Mouse (Mus musculus) frontal cortex, postnatal 25 days (tissue): ENCODE measurements around the gene Elavl1.
"Not testable (repeated sequence)": the region's sequence is repeated elsewhere in the genome, so short reads cannot be mapped to it uniquely, and the experiment has no call there.

Experiments
- DNase-seq, 2 experiments: peaks; one replicate each; pipeline ENCODE4 v3.0.0; 2022; ENCODE audit warnings: low spot score in 2 of 2

Elavl1 gene

DNA sequence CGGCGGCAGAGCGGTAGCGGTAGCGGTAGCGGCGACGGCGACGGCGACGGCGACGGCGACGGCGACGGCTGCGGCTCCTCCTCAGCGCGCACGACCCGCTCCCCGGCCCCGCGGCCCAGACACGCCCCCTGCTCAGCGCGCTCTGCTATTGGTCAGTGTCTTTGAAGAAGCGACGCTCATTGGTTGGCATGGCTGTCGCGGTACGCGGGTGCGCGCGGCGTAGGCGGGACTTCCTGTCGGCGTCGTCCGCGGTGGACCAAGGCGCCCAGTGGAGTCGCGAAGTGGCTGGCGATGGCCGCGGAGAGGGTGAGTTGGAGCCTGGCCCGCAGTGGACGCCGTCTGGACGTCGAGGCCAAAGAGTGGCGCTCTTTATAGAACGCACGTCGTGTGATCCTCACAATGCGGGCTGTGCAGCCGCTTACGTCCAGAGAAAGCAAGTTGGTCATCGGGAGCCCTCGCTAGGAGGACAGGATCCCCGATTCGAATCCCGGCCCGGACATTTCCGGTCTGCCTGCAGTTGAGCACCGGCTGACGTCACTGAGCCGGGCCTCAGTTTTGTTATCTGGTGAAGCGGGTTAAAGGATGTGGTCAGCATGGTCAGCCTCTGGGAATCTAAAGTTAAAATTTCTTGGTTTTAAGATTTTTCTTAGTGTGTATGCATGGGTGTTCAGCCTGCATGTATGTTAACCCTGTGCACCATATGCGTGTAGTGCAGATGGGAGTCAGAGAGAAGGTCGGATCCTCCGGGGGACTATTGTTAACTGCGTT, at the start of gene Elavl1, which contains the start of gene Ccl25:
TSS of gene Elavl1 (minus strand) at position 431 of the 768 bp plus-strand sequence.
TSS of gene Ccl25 (plus strand) at position 228 of the 768 bp plus-strand sequence.
- DNase-seq = peak; percentile 98

DNA sequence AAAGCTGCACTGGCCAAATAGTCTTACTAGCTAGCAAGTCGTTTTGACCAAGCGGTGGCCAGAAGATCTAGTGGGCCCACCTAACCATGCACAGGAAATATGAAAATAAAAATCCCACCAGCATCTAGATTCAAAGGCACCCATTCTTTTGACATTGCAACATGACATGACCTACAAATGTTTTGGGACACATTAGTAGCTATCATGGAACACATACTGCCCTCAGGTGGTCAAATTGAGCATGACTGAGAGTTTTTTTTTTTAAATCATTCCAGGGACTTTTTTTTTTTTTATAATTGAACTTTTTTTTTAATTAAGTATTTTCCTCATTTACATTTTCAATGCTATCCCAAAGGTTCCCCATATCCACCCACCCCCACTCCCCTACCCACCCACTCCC, 47.4 kb upstream of the Elavl1 start:
- no peak for DNase-seq

DNA sequence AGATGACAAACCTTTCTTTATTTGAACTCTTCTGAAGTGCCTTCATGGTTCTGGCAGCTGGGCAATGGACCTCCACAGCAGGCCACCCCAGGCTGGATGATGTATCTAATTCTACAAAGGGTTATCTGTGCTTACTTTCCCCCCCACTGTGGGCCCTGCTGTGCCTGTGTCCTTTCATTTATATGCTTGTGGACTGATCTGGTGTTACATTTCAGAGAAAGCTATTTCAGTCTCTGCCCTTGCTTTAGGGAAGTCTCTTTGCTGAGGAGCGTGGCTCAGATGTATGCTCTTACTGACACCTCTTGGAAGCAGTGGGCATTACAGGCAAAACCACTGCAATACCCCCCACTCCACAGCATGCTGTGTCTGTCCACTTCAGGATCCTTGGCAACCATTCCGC, 44.9 kb upstream of the Elavl1 start:
- no peak for DNase-seq

DNA sequence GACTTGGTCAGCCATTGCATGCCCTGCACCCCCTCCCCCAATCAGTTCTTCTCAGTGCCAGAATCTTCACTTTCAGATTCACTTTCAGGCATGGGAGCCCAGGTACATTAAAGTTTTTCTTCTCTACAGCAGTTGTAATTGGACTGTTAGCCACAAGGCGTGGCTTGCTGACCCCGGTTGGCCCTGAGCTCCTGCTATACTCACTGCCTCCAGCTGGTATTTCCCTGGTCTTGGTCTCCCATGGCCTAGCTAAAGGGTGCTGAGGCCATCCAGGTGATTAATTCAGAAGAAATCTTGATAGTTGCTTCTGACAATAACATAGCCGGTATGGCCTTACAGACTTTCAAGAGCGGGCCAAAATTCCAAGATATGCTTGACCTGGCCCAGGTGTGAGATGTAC, 43.3 kb upstream of the Elavl1 start:
- no peak for DNase-seq

DNA sequence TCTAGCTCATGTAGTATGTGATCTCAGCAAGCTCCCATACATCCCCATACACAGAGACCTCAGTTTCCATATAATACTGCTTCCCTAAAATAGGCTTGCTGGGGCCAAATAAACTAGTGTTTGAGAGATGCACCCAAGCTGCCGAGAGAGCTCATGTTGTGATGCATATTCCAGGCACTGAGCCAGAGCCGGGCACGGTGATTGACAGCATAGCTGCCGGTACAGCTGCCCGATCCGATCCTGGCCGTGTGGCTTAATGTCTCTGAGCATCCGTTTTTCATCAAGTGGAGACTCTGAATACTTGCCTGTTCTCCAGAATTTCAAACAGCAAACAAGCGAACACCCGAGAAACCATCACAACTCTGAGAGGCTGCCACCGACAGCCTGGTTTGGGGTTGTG, 42.6 kb upstream of the Elavl1 start:
- DNase-seq = peak in 1 of 2 experiments; percentile 14

DNA sequence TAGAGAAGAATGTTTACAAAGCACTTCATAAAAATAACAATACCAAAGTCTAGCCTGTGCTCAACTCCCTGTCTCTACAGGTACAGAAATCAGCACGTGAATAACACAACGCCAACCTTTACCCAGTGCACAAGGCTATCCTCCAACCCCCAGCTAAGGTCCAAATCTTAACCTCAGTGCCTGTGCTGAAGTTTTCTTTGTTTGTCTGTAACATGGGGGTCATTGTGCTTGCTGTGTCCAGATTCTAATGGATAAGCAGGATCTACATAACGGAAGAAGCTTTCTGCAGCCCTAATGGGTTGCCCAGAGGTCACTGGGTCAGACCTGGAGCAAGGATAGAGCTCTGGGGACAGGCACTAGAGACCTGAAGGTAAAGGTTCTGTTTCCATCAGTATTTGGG, 41.0 kb upstream of the Elavl1 start:
- no peak for DNase-seq

DNA sequence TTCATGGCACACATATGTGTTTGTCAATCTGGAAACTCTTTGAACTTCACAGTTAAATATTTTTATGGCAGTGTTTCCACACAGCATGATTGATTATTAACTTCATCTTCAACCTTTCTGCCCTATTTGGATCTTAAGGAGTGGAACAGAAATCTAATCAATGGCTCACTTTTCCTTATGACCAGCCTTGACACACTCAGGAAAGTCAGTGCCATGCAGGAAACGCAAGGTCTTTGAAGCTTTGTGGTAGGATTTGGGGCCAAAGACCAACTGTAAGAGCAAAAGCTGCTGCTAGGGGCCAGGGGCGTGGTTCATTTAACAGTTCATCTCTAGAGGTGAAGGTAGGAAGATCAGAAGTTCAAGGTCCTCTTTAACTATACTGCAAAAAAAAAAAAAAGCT, 35.7 kb upstream of the Elavl1 start:
- no peak for DNase-seq

DNA sequence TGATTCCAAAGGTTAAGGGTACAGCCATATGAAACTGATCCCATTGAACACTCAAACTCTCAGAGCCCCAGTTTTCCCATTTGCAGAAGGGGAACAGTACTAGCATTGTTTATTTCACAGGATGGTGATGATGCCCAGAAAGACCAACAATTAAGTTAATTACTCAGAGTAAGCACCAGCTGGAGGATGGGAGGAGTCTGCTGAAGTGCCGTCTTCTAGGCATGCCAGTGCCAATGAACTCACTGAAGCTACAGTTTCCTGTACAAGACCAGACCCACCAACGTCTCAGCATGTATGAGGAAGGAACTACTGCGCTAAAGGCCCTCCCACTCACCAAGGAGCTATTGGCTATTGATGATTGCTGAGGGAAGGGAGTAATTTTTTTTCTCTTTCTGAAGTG, 34.1 kb upstream of the Elavl1 start:
- DNase-seq = no peak

DNA sequence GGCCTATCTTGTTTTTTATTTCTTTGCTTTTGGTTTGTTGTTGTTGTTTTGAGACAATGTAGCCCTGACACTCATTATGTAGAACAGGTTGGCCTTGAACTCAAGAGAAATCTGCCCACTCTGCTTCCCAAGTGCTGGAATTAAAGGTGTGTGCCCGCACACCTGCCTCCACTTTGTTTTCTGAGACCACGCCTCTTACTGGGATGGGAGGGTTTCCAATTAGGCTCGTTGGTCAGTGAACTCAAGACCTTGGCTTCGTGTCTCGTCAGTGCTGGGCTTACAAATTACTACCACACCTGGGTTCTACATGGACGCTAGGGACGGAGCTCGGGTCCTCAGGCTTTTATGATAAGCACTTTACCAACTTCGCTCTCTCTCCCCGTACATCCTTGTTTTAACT, 30.2 kb upstream of the Elavl1 start:
- no peak for DNase-seq

DNA sequence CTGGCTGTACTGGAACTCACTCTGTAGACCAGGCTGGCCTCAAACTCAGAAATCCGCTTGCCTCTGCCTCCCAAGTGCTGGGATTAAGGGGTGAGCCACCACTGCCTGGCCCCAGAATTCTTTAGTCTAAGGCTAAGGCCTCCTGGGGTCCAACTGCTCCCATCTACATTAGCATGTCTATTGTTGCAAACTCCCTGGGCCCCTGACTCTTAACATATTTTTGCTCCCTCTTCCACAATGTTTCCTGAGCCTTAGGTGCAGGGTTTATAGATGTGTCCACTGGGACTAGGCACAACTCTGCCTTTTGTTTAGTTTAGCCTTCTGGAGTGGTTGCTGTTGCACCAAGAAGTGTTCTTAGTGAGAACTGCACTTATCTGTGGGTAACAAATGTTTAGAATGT, 29.3 kb upstream of the Elavl1 start:
- no peak for DNase-seq

DNA sequence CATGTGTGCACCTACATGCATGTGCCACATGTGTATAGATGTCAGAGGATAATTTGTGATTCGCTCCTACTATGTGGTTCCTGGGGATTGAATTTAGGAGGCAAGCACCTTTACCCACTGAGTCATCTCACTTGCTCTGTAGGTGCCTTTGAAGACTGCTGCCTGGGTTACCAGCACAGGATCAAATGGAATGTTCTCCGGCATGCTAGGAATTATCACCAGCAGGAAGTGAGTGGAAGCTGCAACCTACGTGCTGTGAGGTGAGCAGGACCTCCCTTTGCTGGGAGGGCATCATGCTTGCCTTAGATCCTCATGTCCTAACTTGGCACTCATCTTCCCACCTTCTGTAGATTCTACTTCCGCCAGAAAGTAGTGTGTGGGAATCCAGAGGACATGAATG, 28.5 kb upstream of the Elavl1 start:
- DNase-seq = no peak

DNA sequence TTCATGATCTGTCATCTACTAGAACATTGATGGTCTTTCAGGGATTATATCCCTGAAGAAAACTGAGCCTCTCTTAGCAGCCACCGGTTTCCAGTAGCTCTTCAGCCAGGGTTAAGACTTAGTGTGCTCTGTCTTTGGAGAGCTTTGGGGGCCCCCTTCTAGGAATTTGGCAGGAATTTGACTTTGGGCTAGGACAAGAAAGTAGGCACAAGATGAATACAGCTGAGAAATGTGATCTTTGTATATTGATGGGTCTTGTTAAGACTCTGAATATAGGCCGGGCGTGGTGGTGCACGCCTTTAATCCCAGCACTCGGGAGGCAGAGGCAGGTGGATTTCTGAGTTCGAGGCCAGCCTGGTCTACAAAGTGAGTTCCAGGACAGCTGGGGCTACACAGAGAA, 27.3 kb upstream of the Elavl1 start:
- not testable (repeated sequence) for DNase-seq

DNA sequence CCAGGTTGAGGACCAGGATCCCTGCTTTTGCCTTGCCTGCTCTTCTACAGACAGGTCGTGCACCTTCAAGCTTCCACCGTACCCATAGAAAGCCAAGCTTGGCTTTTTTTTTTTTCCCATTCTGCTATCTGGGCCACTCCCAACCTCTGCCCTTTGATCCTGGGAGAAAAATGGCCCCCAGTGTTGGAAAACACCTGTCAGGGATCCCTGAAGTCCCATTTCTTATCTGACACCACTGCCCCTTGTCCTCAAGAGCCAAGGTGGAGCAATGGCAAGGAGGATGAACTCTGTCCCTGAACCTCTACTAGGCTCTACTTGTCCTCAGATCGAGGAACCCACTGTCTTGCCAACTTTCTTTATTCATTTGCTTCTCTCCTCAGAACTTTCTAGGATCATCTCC, 25.4 kb upstream of the Elavl1 start:
- no peak for DNase-seq

DNA sequence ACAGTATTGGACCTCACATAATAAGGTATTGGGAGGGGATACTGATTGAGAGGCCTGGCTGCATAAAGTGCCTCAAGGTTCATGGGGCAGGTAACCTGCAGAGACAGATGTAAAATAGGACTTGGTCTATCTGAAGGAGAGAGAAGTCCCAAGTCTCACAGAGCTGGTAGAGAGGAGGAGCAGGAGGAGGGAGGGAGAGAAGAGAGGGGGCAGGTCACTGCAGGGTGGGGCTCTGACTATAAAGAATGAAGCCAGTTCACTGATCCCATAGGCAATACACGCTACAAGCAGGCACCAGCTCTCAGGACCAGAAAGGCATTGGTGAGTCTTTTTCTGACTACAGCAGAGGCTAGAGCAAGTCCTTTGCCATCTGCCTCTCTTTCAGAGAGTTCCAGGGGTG, 24.1 kb upstream of the Elavl1 start:
- DNase-seq = no peak

DNA sequence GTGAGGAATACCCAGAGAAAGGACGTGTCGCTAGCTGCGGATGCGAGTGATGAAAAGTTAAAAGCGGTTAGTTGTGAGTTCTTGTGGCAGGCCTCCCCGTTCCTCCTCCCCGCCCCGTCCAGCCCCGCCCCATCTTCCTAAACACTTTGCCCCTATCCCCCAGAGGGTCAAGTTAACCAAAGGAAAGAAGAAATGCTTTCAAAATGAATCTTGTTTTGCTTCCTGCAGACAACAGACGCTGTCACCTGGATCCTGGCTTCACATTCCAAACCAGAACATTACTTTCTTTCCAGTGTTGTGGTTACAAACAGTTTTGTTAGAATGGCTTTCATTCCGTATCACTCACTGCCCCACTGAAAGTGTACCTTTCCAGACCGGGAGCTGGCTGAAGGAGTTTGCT, 23.1 kb upstream of the Elavl1 start:
- no peak for DNase-seq

DNA sequence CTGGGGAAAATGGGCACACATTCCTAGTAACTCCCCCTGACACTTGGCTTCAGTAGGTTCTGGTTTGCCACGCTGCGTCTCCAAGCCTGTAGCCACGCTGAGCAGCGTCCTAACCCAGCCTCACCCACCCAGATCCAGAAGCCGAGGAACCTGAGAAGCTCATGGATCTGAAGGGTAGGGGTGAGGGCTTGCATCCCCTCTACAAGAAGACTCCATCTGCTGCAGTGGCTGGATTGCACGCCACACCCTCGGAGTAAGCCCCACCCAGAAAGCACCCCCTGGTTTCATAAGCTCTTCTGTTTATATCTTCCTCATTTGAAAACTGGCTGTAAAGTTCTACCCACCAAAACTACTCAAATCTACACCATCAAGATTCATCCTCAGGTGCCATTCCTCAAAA, 22.4 kb upstream of the Elavl1 start:
- DNase-seq = no peak

DNA sequence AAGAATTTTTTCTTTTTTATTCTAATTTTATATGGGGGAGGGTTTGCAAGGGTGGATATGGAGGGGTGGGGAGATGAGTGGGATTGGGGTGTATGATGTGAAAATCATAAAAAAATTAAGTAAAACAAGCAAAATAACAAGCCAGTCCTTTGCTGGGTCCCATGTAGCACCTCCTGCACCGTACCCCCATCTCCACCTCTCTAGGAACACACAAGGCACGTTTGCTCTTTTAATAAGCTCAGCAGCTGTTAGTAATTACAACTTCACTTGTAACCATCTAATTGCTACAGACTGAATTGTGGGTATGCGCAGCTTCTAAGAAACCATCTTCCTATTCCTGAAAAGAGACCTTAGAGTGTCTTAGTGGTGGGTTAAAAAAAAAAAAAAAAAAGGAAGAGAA, 15.0 kb upstream of the Elavl1 start:
- no peak for DNase-seq

DNA sequence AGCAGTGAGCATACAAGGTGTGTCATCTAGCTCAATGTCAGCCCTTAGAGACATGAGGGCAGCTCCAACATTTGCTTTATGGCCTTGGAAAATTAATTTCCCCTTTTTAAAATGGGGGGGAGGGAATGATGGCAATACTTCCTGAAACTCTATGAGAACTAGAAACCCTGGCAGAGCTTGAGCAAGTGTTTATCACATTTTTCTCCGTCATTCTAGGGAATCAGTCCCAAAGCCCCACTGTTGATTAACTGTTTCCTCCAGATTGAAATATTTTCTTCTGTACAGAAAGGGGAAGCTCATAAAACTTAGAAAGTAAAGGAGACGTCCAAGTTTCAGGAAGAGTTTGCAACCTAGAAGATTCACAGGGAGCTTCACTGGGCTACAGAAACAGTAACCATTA, 10.5 kb upstream of the Elavl1 start:
- DNase-seq = no peak

DNA sequence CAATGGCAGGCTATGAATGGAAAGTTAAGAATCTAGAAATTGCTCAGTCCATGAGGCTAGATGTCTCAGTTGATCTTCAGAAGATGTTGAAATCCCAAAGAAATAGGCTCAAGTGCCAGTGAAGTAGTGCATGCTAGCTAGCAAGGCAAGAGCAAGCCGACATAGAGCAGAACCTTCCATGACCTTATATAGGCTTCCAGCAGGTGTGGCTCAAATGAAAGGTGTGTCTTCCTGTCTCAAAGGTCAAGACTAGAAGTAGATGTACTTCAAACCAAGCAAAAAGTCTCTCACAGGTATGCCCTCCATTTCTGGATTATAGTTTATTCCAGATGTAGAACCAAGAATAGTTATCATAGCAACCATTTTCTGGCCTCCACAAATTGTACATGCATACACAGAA, 8.8 kb upstream of the Elavl1 start:
- DNase-seq = no peak

DNA sequence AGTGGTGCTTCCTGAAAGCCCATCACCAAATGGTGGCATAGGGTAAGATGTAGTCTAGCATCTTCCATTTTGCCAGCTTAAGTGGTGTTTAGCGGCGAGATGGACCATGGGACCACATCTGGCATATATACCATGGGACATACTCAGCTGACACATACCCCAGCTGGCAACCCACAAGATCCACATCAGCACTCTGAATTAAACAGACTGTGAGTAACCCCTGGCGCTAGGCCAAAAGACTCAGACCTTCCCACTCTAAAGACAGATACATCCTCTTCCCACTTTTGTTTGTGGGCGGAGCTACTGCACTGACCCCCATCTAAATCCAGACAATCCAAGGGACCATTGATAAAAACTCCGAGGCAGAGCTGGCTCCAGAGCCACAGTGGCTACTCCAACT, 3.8 kb upstream of the Elavl1 start:
- DNase-seq = no peak

DNA sequence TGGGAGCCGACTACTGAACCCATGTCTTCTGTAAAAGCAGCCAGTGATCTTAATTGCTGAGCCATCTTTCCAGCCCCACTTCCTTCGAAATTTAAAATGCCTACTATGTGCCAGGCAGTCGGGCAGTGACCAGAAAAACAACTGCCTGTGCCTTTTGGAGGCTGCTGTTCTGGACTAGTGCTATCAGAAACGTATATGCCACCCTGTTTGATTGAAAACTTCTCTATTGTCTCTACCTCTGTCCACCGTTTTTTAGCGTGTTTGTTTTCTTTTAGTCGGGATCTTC, 481 bp upstream of the Elavl1 start:
- DNase-seq = no peak

DNA sequence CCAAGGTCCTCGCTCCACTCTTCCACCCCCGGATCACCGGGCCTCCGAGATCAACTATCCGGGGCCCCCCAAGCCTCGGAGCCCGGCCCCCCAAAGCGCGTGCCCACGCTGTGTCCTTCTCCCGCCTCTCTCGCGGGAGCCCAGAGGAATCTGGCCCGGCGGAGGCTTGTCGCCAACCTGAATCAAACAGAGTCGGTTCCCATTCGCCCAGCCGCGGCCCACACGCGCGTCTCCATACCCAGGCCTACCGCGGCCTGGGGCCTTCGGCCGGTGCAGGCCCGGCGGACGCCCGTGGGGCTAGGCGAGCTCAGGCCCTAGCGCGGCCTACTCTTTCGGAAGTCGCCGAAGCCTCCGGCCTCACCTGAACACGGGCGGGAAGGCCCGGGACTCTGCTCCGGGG, 688 bp downstream of the Elavl1 start:
- DNase-seq = peak in 1 of 2 experiments; percentile 44

DNA sequence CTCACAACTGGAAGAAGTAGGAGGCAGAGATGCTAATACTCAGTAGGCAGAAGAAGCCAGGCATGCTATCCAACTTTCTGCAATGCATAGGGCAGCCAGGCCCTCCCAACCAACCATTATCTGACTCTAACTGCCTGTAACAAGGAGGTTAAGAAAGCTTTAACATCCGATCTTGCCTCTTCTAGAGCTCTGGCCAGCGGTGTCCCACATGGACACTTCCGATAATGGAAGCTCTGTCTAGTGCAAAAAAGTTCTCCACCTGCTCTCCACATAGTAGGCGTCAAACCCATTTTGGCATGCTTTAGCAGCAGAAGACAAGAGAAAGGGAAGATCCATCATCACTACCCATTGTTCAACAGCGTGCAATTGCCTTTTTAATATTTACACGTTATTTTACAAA, 1.3 kb downstream of the Elavl1 start:
- no peak for DNase-seq

DNA sequence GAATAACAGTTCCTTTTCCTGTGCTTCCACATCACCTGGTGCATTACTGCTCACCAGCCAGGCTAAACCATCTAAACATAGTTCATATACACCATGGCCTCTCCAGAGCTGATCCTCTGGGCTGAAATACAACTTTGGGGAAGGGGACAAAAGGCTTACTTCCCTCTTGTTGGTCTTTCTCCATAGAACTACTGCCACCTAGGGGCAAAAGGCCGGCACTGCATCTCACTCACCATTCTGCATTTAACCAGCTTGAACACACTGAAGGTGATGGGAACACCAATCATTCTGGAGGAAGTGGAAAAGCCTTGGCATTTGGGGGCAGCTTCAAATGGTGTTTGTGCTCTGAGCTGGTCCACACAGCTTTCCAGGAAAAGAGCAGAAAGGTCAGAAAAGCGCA, 2.7 kb downstream of the Elavl1 start:
- peak; percentile 81 to 83 for DNase-seq
